Mouse (Mus musculus): ENCODE data around the gene Gm17535.
"Not testable (repeated sequence)": the region's sequence is repeated elsewhere in the genome, so short reads cannot be mapped to it uniquely, and the experiment has no call there.

DNA sequence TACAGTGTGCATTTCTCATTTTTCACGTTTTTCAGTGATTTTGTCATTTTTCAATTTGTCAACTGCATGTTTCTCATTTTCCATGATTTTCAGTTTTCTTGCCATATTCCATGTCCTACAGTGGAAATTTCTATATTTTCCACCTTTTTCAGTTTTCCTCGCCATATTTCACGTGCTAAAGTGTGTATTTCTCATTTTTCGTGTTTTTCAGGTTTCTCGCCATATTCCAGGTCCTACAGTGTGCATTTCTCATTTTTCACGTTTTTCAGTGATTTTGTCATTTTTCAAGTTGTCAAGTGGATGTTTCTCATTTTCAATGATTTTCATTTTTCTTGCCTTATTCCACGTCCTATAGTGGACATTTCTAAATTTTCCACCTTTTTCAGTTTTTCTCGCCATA, 2.2 kb downstream of the Gm17535 start, which contains the start of gene Gm10715:
- not testable (repeated sequence) for TF ChIP-seq CTCF, EP300 (IDR thresholded peaks at IDR 0.05)

Measured in lung, postnatal 0 days (tissue).